Mouse (Mus musculus) lung, adult 2 months (tissue): ENCODE measurements around the gene Krt15.

Source experiments
- CTCF ChIP-seq: fragments of 200-500 bp; IDR thresholded peaks from 2 replicates; pipeline ENCODE4 v1.5.1; 2011; ENCODE audit warnings: mild to moderate bottlenecking, low read length, control low read depth; ENCODE audit not compliant: insufficient read depth
- POLR2A ChIP-seq: fragments of 200-500 bp; IDR thresholded peaks from 2 replicates; pipeline ENCODE4 v1.6.1; 2011; ENCODE audit warnings: low read depth, mild to moderate bottlenecking, control low read depth, low read length, borderline replicate concordance; ENCODE audit errors: extremely low read depth

- TF ChIP-seq POLR2A: no peak
- no peak for TF ChIP-seq CTCF
Observed at GRCm38 (mm10) chr11:100135731-100136130, at the start of gene Krt15.
